Comparison of ENCODE assay signal across 7 mouse cellular contexts in genomic region chr16:55974903-55975285, GRCm38 (mm10). TPM values are rescaled to one million over a fixed set of nuclear protein-coding genes. Genes with fewer than 3 reads are reported as not detected.
A peak's percentile ranks its signal among the peaks of the same experiment; 100 is the strongest.
DNase-seq lines count a peak whose midpoint lies in the region; ATAC-seq and TF ChIP-seq lines count a peak whose summit lies in the region.

No protein-coding gene starts in this region.

- peak overlapping the region; percentile 35; the same call in 1 of the 2 replicates for H3K27ac ChIP-seq in spleen, adult 2 months (ENCODE audit: insufficient read depth, low read length)
- H3K27ac ChIP-seq in forebrain, embryonic 13.5 days = peak overlapping the region; percentile 87
- peak overlapping the region; percentile 97 for H3K27ac ChIP-seq in kidney, postnatal 0 days

- H3K4me1 ChIP-seq in spleen, adult 2 months (ENCODE audit: control insufficient read depth, insufficient read depth, insufficient read length) = peaks cover 7% of the 10 kb centered on the region; the same call in 1 of the 2 replicates
- peaks cover 28% of the 10 kb centered on the region for H3K4me1 ChIP-seq in forebrain, embryonic 13.5 days
- 0 out of 2 replicates have a peak, but pooled peaks cover 2% of the 10 kb centered on the region for H3K4me1 ChIP-seq in kidney, postnatal 0 days (replicated peaks; ENCODE audit: insufficient read depth, low read length)

- H3K9me3 ChIP-seq in forebrain, embryonic 13.5 days (replicated peaks) = no peaks in the 10 kb centered on the region
- H3K9me3 ChIP-seq in kidney, postnatal 0 days (replicated peaks; ENCODE audit: low read length) = no peaks in the 10 kb centered on the region

- H3K4me2 ChIP-seq in forebrain, embryonic 13.5 days = peak overlapping the region; percentile 83
- peak overlapping the region; percentile 86 for H3K4me2 ChIP-seq in kidney, postnatal 0 days (ENCODE audit: low read length)

- TF ChIP-seq CTCF in spleen, adult 2 months (IDR thresholded peaks at IDR 0.05; ENCODE audit: extremely low read depth, insufficient read depth, insufficient read length, insufficient replicate concordance) = no peak
- no peak for TF ChIP-seq CTCF in kidney, postnatal 0 days (IDR thresholded peaks at IDR 0.05; ENCODE audit: low read depth)

- H3K9ac ChIP-seq in forebrain, embryonic 13.5 days = peak overlapping the region; percentile 92
- peak overlapping the region; percentile 84 for H3K9ac ChIP-seq in kidney, postnatal 0 days (ENCODE audit: low read depth, low read length)

- no peak for DNase-seq in spleen, adult 2 months (ENCODE audit: low read depth in 1 of 2, low spot score in 2 of 2)
- no peak for DNase-seq in spleen, postnatal 14 days (ENCODE audit: low spot score in 2 of 2)
- DNase-seq in adrenal gland, postnatal 14 days = peak; percentile 67
- DNase-seq in kidney, postnatal 0 days (ENCODE audit: low spot score) = peak; percentile 70
- no peak for DNase-seq in frontal cortex, postnatal 14 days (ENCODE audit: low spot score in 2 of 2)

- WGBS in spleen, adult 2 months = 2% methylated on average over 14 of the region's 14 CpGs
- 9% methylated on average over 14 of the region's 14 CpGs for WGBS in forebrain, embryonic 13.5 days
- WGBS in kidney, postnatal 0 days = 3% methylated on average over 14 of the region's 14 CpGs

- H3K4me3 ChIP-seq in spleen, adult 2 months (ENCODE audit: extremely low read depth, insufficient read depth, insufficient read length) = peak overlapping the region; percentile 90
- peak overlapping the region; percentile 99 for H3K4me3 ChIP-seq in forebrain, embryonic 13.5 days
- peak overlapping the region; percentile 96 for H3K4me3 ChIP-seq in kidney, postnatal 0 days (replicated peaks; ENCODE audit: low read depth, low read length)

- ATAC-seq in forebrain, embryonic 13.5 days = no peak
- ATAC-seq in kidney, postnatal 0 days (replicated peaks; ENCODE audit: low FRiP score, low read depth) = no peak
- peak; percentile 50 for ATAC-seq in megakaryocyte-erythroid progenitor cell, adult 5-6 weeks (replicated peaks; ENCODE audit: low FRiP score, low TSS enrichment, poor library complexity, severe bottlenecking)

- no peak for TF ChIP-seq POLR2A in spleen, adult 2 months (IDR thresholded peaks at IDR 0.05; ENCODE audit: low read depth, low read length)

- no peaks in the 10 kb centered on the region for H3K27me3 ChIP-seq in spleen, adult 2 months (ENCODE audit: control insufficient read depth, insufficient read depth, low read length)
- no peaks in the 10 kb centered on the region for H3K27me3 ChIP-seq in forebrain, embryonic 13.5 days
- H3K27me3 ChIP-seq in kidney, postnatal 0 days (ENCODE audit: insufficient read depth, low read length) = no peaks in the 10 kb centered on the region

- peaks cover 16% of the 10 kb centered on the region for H3K36me3 ChIP-seq in spleen, adult 2 months (ENCODE audit: control insufficient read depth, insufficient read depth, low read length)
- peaks cover 37% of the 10 kb centered on the region for H3K36me3 ChIP-seq in forebrain, embryonic 13.5 days (ENCODE audit: poor library complexity, severe bottlenecking)
- H3K36me3 ChIP-seq in kidney, postnatal 0 days (ENCODE audit: insufficient read depth, low read length) = peaks cover 18% of the 10 kb centered on the region

RNA-seq across cellular contexts. Expression of gene Zbtb11, which starts 1.2 kb away (rescaled TPM):
- polyA plus RNA-seq in spleen, adult 2 months (2012; rRNA removed) = 3.9 and 4.7 TPM in 2 replicates
- total RNA-seq in adrenal gland, postnatal 14 days (2021) = 19.4 and 19.9 TPM in 2 replicates
- 18.9 and 19.2 TPM in 2 replicates for polyA plus RNA-seq in forebrain, embryonic 13.5 days (2015; fragmentation: Nextera tagmentation; extraction: Ambion mirVana)
- polyA plus RNA-seq in kidney, postnatal 0 days (2015; fragmentation: Nextera tagmentation; extraction: Ambion mirVana) = 12.1 TPM in 2 replicates
- 25.0 and 34.7 TPM in 2 replicates for total RNA-seq in megakaryocyte-erythroid progenitor cell, adult 5-6 weeks (2014; fragmentation: Nextera tagmentation)
- total RNA-seq in megakaryocyte-erythroid progenitor cell, adult 5-6 weeks (2017) = 44.4 and 53.5 TPM in 2 replicates

RNA-seq across cellular contexts. Expression of gene Rpl24, which starts 8.8 kb away (rescaled TPM):
- 76.2 and 82.6 TPM in 2 replicates for polyA plus RNA-seq in spleen, adult 2 months (2012; rRNA removed)
- 762 and 869 TPM in 2 replicates for total RNA-seq in adrenal gland, postnatal 14 days (2021)
- 656 and 765 TPM in 2 replicates for polyA plus RNA-seq in forebrain, embryonic 13.5 days (2015; fragmentation: Nextera tagmentation; extraction: Ambion mirVana)
- 924 and 1,073 TPM in 2 replicates for polyA plus RNA-seq in kidney, postnatal 0 days (2015; fragmentation: Nextera tagmentation; extraction: Ambion mirVana)
- total RNA-seq in megakaryocyte-erythroid progenitor cell, adult 5-6 weeks (2014; fragmentation: Nextera tagmentation) = 2,115 and 2,210 TPM in 2 replicates
- 2,337 and 2,464 TPM in 2 replicates for total RNA-seq in megakaryocyte-erythroid progenitor cell, adult 5-6 weeks (2017)

RNA-seq across cellular contexts. Expression of gene Cep97, which starts 40.2 kb away (rescaled TPM):
- 1.7 TPM in 2 replicates for polyA plus RNA-seq in spleen, adult 2 months (2012; rRNA removed)
- total RNA-seq in adrenal gland, postnatal 14 days (2021) = 8.4 and 11.1 TPM in 2 replicates
- polyA plus RNA-seq in forebrain, embryonic 13.5 days (2015; fragmentation: Nextera tagmentation; extraction: Ambion mirVana) = 19.3 and 21.5 TPM in 2 replicates
- polyA plus RNA-seq in kidney, postnatal 0 days (2015; fragmentation: Nextera tagmentation; extraction: Ambion mirVana) = 8.2 and 8.5 TPM in 2 replicates
- total RNA-seq in megakaryocyte-erythroid progenitor cell, adult 5-6 weeks (2014; fragmentation: Nextera tagmentation) = 19.2 and 21.7 TPM in 2 replicates
- total RNA-seq in megakaryocyte-erythroid progenitor cell, adult 5-6 weeks (2017) = 15.8 and 32.9 TPM in 2 replicates

RNA-seq across cellular contexts. Expression of gene Pcnp, which starts 54.6 kb away (rescaled TPM):
- 5.6 and 7.3 TPM in 2 replicates for polyA plus RNA-seq in spleen, adult 2 months (2012; rRNA removed)
- total RNA-seq in adrenal gland, postnatal 14 days (2021) = 89.7 and 90.7 TPM in 2 replicates
- 289 and 296 TPM in 2 replicates for polyA plus RNA-seq in forebrain, embryonic 13.5 days (2015; fragmentation: Nextera tagmentation; extraction: Ambion mirVana)
- polyA plus RNA-seq in kidney, postnatal 0 days (2015; fragmentation: Nextera tagmentation; extraction: Ambion mirVana) = 201 and 204 TPM in 2 replicates
- total RNA-seq in megakaryocyte-erythroid progenitor cell, adult 5-6 weeks (2014; fragmentation: Nextera tagmentation) = 124 TPM in 2 replicates
- 128 and 165 TPM in 2 replicates for total RNA-seq in megakaryocyte-erythroid progenitor cell, adult 5-6 weeks (2017)

Comparison
In these comparisons a context has a peak if more than half of its experiments do, and no peak if none do; other contexts are left out.
1. DNase-seq: peak in adrenal gland, postnatal 14 days (single experiment) and kidney, postnatal 0 days (single experiment); none in spleen, adult 2 months (0 of 2), spleen, postnatal 14 days (0 of 2) and frontal cortex, postnatal 14 days (0 of 2).
2. H3K27ac ChIP-seq: peak in every context shown above with its lines; median percentile 97 in kidney, postnatal 0 days; 87 in forebrain, embryonic 13.5 days; 35 in spleen, adult 2 months.
3. Peak in every context shown above with its lines, with median percentiles within 50 percentile points of each other: H3K4me3 ChIP-seq.